Mouse (Mus musculus) CH12.LX (cell line): ENCODE data around the gene Hdhd3. TPM values are rescaled to one million over a fixed set of nuclear protein-coding genes. Genes with fewer than 3 reads are reported as not detected.
A peak's percentile ranks its signal among the peaks of the same experiment; 100 is the strongest.

ENCODE experiments used
- DNase-seq: peaks from one replicate; pipeline ENCODE4 v3.0.0-alpha.2; 2013; ENCODE audit errors: extremely low read depth
- H3K27ac ChIP-seq: 2 replicates; pipeline ENCODE4 v1.5.1; 2012; ENCODE audit warnings: low read depth, mild to moderate bottlenecking, control low read depth, moderate library complexity; ENCODE audit not compliant: insufficient read depth
- H3K27me3 ChIP-seq: replicated peaks from 2 replicates; pipeline ENCODE3; 2012; ENCODE audit warnings: inconsistent platforms
- H3K36me3 ChIP-seq, 2 experiments: replicated peaks in 1 of 2; 2 replicates each; pipeline versions ENCODE3 to v1.6.1; 2012; ENCODE audit warnings: inconsistent platforms in 1 of 2, low read length in 1 of 2, mild to moderate bottlenecking in 1 of 2, mixed read lengths in 1 of 2, moderate library complexity in 1 of 2; ENCODE audit not compliant: control insufficient read depth in 1 of 2, insufficient read depth in 1 of 2
- H3K4me1 ChIP-seq, 2 experiments: 2 replicates each; pipeline ENCODE4 v1.6.1; 2012; ENCODE audit warnings: inconsistent platforms in 1 of 2, moderate library complexity in 1 of 2; ENCODE audit not compliant: insufficient read depth in 2 of 2, control insufficient read depth in 1 of 2
- H3K4me2 ChIP-seq: 2 replicates; pipeline ENCODE4 v1.6.1; 2012; ENCODE audit warnings: low read depth, mild to moderate bottlenecking, control low read depth; ENCODE audit not compliant: poor library complexity, insufficient read depth, severe bottlenecking
- H3K4me3 ChIP-seq, 3 experiments: fragments of 150-350 bp in 1 of 3; sonication (generic) in 1 of 3; replicated peaks in 1 of 3; 2 replicates each; pipeline versions ENCODE3 to v1.5.1; 2011 to 2012; ENCODE audit warnings: low read depth in 2 of 3, low read length in 2 of 3, mild to moderate bottlenecking in 2 of 3, moderate library complexity in 2 of 3, control low read depth in 1 of 3, improper control_type of control experiment in 1 of 3, inconsistent platforms in 1 of 3, mixed read lengths in 1 of 3; ENCODE audit not compliant: poor library complexity in 1 of 3
- H3K79me2 ChIP-seq: replicated peaks from 2 replicates; pipeline ENCODE4 v1.6.1; 2012; ENCODE audit warnings: mild to moderate bottlenecking, moderate library complexity; ENCODE audit not compliant: control insufficient read depth, poor library complexity, insufficient read depth, severe bottlenecking; ENCODE audit errors: extremely low read depth
- H3K9ac ChIP-seq: 2 replicates; pipeline ENCODE4 v1.6.1; 2012; ENCODE audit warnings: low read depth, mild to moderate bottlenecking, control low read depth, moderate library complexity; ENCODE audit not compliant: insufficient read depth
- H3K9me3 ChIP-seq: replicated peaks from 2 replicates; pipeline ENCODE3; 2012; ENCODE audit warnings: low read length, inconsistent platforms, mixed read lengths
- BHLHE40 ChIP-seq: IDR thresholded peaks from 2 replicates; pipeline ENCODE4 v1.6.1; 2011; ENCODE audit warnings: mild to moderate bottlenecking, low read depth, low read length, improper control_type of control experiment
- CHD1 ChIP-seq: IDR thresholded peaks from 2 replicates; pipeline ENCODE4 v1.6.1; 2012; ENCODE audit warnings: low read depth, low read length, improper control_type of control experiment, inconsistent platforms
- CTCF ChIP-seq, 2 experiments: IDR thresholded peaks in 1 of 2; conservative IDR thresholded peaks in 1 of 2; 2 replicates each; pipeline ENCODE4 v1.5.1; 2011 to 2012; ENCODE audit warnings: low read depth in 2 of 2, low read length in 2 of 2, improper control_type of control experiment in 1 of 2, inconsistent platforms in 1 of 2, mild to moderate bottlenecking in 1 of 2, moderate library complexity in 1 of 2
- ELF1 ChIP-seq: IDR thresholded peaks from 2 replicates; pipeline ENCODE4 v1.6.1; 2014; ENCODE audit warnings: low read depth, mild to moderate bottlenecking, inconsistent platforms, low read length, improper control_type of control experiment
- ETS1 ChIP-seq: conservative IDR thresholded peaks from 2 replicates; pipeline ENCODE4 v1.6.1; 2012; ENCODE audit warnings: low read depth, mild to moderate bottlenecking, inconsistent platforms, low read length, improper control_type of control experiment, moderate library complexity
- HCFC1 ChIP-seq: IDR thresholded peaks from 2 replicates; pipeline ENCODE4 v1.6.1; 2012; ENCODE audit warnings: low read depth, mild to moderate bottlenecking, inconsistent platforms, low read length, improper control_type of control experiment
- JUN ChIP-seq: IDR thresholded peaks from 2 replicates; pipeline ENCODE4 v1.6.1; 2011; ENCODE audit warnings: low read depth, mild to moderate bottlenecking, low read length, improper control_type of control experiment, moderate library complexity; ENCODE audit not compliant: insufficient read depth
- JUND ChIP-seq: conservative IDR thresholded peaks from 2 replicates; pipeline ENCODE4 v1.6.1; 2011; ENCODE audit warnings: low read depth, low read length, improper control_type of control experiment
- MAFK ChIP-seq: IDR thresholded peaks from 2 replicates; pipeline ENCODE4 v1.6.1; 2011; ENCODE audit warnings: low read length, improper control_type of control experiment; ENCODE audit not compliant: insufficient replicate concordance
- MAX ChIP-seq: IDR thresholded peaks from 2 replicates; pipeline ENCODE4 v1.6.1; 2011; ENCODE audit warnings: low read length, improper control_type of control experiment
- MAZ ChIP-seq: IDR thresholded peaks from 2 replicates; pipeline ENCODE4 v1.6.1; 2012; ENCODE audit warnings: low read depth, mild to moderate bottlenecking, inconsistent platforms, low read length, improper control_type of control experiment, moderate library complexity
- MEF2A ChIP-seq: IDR thresholded peaks from 2 replicates; pipeline ENCODE4 v1.6.1; 2014; ENCODE audit warnings: low read depth, mild to moderate bottlenecking, inconsistent platforms, low read length, improper control_type of control experiment, borderline replicate concordance
- MYC ChIP-seq: IDR thresholded peaks from 2 replicates; pipeline ENCODE4 v1.6.1; 2011; ENCODE audit warnings: low read depth, mild to moderate bottlenecking, improper control_type of control experiment, low read length
- NELFE ChIP-seq: IDR thresholded peaks from 2 replicates; pipeline ENCODE4 v1.6.1; 2011; ENCODE audit warnings: low read depth, low read length, improper control_type of control experiment
- NRF1 ChIP-seq: IDR thresholded peaks from 2 replicates; pipeline ENCODE4 v1.6.1; 2014; ENCODE audit warnings: low read depth, mild to moderate bottlenecking, inconsistent platforms, low read length, improper control_type of control experiment, moderate library complexity
- RAD21 ChIP-seq: IDR thresholded peaks from 2 replicates; pipeline ENCODE4 v1.6.1; 2011; ENCODE audit warnings: low read depth, mild to moderate bottlenecking, low read length, improper control_type of control experiment, moderate library complexity
- RCOR1 ChIP-seq: conservative IDR thresholded peaks from 2 replicates; pipeline ENCODE4 v1.6.1; 2012; ENCODE audit warnings: low read depth, mild to moderate bottlenecking, inconsistent platforms, low read length, improper control_type of control experiment
- SMC3 ChIP-seq: IDR thresholded peaks from 2 replicates; pipeline ENCODE4 v1.6.1; 2011; ENCODE audit warnings: low read depth, low read length, improper control_type of control experiment
- TBP ChIP-seq: conservative IDR thresholded peaks from 2 replicates; pipeline ENCODE4 v1.6.1; 2011; ENCODE audit warnings: low read depth, low read length, improper control_type of control experiment
- TCF12 ChIP-seq: IDR thresholded peaks from 2 replicates; pipeline ENCODE4 v1.6.1; 2014; ENCODE audit warnings: low read depth, mild to moderate bottlenecking, inconsistent platforms, low read length, improper control_type of control experiment
- USF2 ChIP-seq: conservative IDR thresholded peaks from 2 replicates; pipeline ENCODE4 v1.6.1; 2011; ENCODE audit warnings: low read depth, low read length, improper control_type of control experiment
- ZC3H11A ChIP-seq: IDR thresholded peaks from 2 replicates; pipeline ENCODE4 v1.6.1; 2012; ENCODE audit warnings: low read depth, mild to moderate bottlenecking, inconsistent platforms, low read length, improper control_type of control experiment
- ZKSCAN1 ChIP-seq: IDR thresholded peaks from 2 replicates; pipeline ENCODE4 v1.6.1; 2012; ENCODE audit warnings: low read depth, inconsistent platforms, low read length, improper control_type of control experiment, borderline replicate concordance
- ZMIZ1 ChIP-seq: IDR thresholded peaks from 2 replicates; pipeline ENCODE4 v1.6.1; 2012; ENCODE audit warnings: low read depth, mild to moderate bottlenecking, inconsistent platforms, low read length, improper control_type of control experiment
- dilution Hi-C: fragments of 300-500 bp; cut with MboI; formaldehyde crosslinking; loops from 2 replicates; pipeline ENCODE4 v1.14.3; 2020; ENCODE audit warnings: low sequenced_read_pairs; ENCODE audit not compliant: extremely low pct_unique_long_range_greater_than_20kb, extremely low pct_ligation_motif_present
- in situ Hi-C: fragments of 300-500 bp; cut with MboI; formaldehyde crosslinking; loops from 3 replicates; pipeline ENCODE4 v1.14.3; 2019; ENCODE audit warnings: low sequenced_read_pairs, low pct_ligation_motif_present, low pct_unique_long_range_greater_than_20kb, mixed read lengths
- polyA plus RNA-seq: library from polyadenylated mRNA; unstranded; fragments of >175 nt; gene quantifications from 2 replicates; pipeline ENCODE4 v1.2.1, GENCODE M21; 2012; ENCODE audit warnings: low read depth; ENCODE audit not compliant: insufficient read length
- total RNA-seq, 2 experiments: library from RNA; depleted of rRNA; stranded (reverse); fragments of 300-350 nt in 1 of 2; fragments of >200 nt in 1 of 2; gene quantifications; 2 replicates each; pipeline ENCODE4 v1.2.3; 2012 to 2014

Gene Hdhd3
- total and polyA plus RNA-seq, 3 experiments: 4.5 to 4.7 (median 4.7) TPM

DNA sequence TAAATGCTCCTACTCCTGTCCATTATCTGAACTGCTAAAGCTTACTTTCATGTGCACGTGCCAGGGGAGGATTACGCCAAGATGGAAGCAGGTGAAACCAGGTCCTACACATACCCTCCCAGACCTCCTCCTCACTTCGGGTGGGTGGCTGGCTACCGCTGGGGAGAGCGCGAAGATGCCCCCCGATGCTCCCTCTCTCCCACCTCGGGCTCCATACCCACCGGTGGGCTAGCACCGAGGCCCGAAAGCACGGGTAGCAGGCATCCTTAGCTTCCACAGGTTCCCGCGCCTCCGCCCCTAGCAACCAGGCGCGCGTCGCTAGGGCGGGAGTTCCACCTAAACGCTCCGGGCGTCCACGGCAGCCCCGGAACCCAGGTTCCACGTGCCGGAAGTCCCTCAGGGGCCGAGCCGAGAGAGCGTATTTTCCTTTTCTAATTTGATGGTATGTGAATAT, 32.6 kb downstream of the Hdhd3 start, which contains the start of gene Wdr31 (continued):
- TF ChIP-seq USF2 (no peak), MEF2A (peak; percentile 74), ZC3H11A (no peak), MAZ (0 out of 2 replicates have a peak, but pooled peaks have one; percentile 35)

DNA sequence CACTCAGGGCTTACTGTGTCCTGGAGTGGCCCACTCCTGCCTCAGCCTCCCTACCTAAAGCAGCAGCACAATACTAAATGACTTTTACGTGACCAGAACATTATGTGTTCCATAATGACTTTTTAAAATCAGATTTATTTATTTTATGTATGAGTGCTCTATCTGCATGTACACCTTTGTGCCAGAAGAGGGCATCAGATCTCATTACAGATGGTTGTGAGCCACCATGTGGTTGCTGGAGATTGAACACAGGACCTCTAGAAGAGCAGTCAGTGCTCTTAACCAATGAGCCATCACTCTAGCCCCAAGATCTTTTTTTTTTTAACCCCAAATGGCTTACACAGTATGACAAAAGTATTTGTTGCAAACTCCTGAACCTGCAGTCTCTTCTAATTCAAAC, 35.1 kb downstream of the Hdhd3 start:
- H3K27ac ChIP-seq: no peak overlapping the region
- H3K4me2 ChIP-seq: no peak overlapping the region
- H3K4me1 ChIP-seq: peaks cover 0 to 6% of the 10 kb centered on the region in 2 experiments; a peak in 2 of 4 replicates
- no peak for DNase-seq
- no peaks in the 10 kb centered on the region for H3K79me2 ChIP-seq
- H3K4me3 ChIP-seq: no peak overlapping the region
- H3K9me3 ChIP-seq: peaks cover 3% of the 10 kb centered on the region
- H3K9ac ChIP-seq: no peak overlapping the region
- in situ Hi-C loops: no loop called here
- no peaks in the 10 kb centered on the region for H3K27me3 ChIP-seq
- H3K36me3 ChIP-seq: no peaks in the 10 kb centered on the region
- peak; percentile 31; the same call in 1 of the 2 replicates for TF ChIP-seq SMC3
- peak; percentile 20 for TF ChIP-seq RAD21
- peak in 1 of 2 experiments; percentile 58; a peak in 2 of 4 replicates for TF ChIP-seq CTCF (conservative IDR thresholded peaks at IDR 0.05 in 1 of 2, IDR thresholded peaks at IDR 0.05 in 1 of 2; ENCODE audit: low read depth in 2 of 2, low read length in 2 of 2)
- TF ChIP-seq ZKSCAN1: no peak
- TF ChIP-seq, all 38 proteins: peak for 3
- dilution Hi-C loops: no loop called here

DNA sequence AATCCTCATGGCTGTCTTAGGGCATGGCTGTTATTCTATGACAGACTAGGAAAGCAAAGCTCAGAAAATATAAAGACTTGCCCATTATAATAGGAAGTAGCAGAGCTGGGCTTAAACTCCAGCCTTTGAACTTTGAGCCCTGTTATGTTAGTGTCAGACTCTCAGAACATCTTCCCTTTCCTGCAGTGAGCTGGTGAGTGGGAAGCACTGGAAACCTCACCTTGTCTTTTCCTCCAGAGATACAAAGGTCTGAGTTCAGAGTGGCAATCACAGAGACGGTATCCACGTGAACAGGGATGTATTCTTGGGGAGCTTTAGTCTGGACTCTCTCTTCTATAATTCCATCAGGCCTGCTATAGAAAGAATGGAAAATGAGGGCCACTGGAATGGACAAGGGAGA, 40.1 kb downstream of the Hdhd3 start:
- TF ChIP-seq MAZ (no peak), CHD1 (no peak), MAFK (no peak), MYC (no peak), HCFC1 (no peak), SMC3 (no peak), JUND (no peak), ETS1 (no peak), TCF12 (no peak), NRF1 (no peak), MAX (no peak), RCOR1 (no peak), BHLHE40 (no peak), NELFE (no peak), ZMIZ1 (no peak), USF2 (no peak), TBP (no peak), ELF1 (no peak), JUN (no peak)
- Histone ChIP-seq H3K4me1 (no peaks in the 10 kb centered on the region), H3K79me2 (no peaks in the 10 kb centered on the region), H3K9ac (no peak overlapping the region), H3K4me2 (no peak overlapping the region), H3K27ac (no peak overlapping the region), H3K9me3 (no peaks in the 10 kb centered on the region), H3K4me3 (no peak overlapping the region), H3K36me3 (peaks cover 4 to 22% of the 10 kb centered on the region in 2 experiments), H3K27me3 (no peaks in the 10 kb centered on the region)
- no peak for DNase-seq
- dilution Hi-C loops: no loop called here
- in situ Hi-C loops: no loop called here
